17 mouse cellular contexts compared by ENCODE assay signal in the genomic region with DNA sequence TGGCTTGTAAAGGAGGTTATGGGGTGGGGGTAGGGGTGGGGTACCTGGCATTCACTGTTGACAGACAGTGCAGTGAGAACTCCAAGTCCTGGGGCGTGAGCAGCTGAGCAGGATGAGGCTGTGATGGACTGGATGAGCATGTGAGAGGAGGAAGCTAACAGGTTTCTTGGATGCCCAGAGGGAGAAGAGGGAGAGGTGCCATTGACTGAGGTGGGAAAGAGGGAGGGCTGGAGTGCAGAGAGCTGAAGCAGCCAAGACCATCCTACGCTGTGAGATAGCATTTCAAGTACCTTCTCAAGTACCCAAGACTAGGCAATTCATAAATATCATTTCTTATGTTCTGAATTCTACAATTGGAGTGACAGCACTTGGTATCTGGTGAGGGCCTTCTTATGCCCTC. TPM values are rescaled to one million over a fixed set of nuclear protein-coding genes. Genes with fewer than 3 reads are reported as not detected.
DNase-seq lines count a peak whose midpoint lies in the region; ATAC-seq and TF ChIP-seq lines count a peak whose summit lies in the region.
"Had no signal": no experiment of that assay in that cellular context is flagged by ENCODE, and none has a peak within 500 bp of the region (broad histone marks: within the 10 kb centered on the region; RNA-seq: fewer than 3 reads in every experiment).

No protein-coding gene starts in this region.

- no peak for TF ChIP-seq EP300 in lung, postnatal 0 days (IDR thresholded peaks at IDR 0.05)

- no peak overlapping the region; the same call in 1 of the 2 replicates for H3K27ac ChIP-seq in left cerebral cortex, adult 2 months
- peak overlapping the region; percentile 87 for H3K27ac ChIP-seq in lung, embryonic 16.5 days (ENCODE audit: low read length)
- no peak overlapping the region for H3K27ac ChIP-seq in lung, postnatal 0 days (ENCODE audit: low read length)
- H3K27ac ChIP-seq: embryonic facial prominence, embryonic 12.5 days; forebrain, embryonic 15.5 days; hindbrain, embryonic 13.5 days had no signal

- DNase-seq in frontal cortex, adult 2 months (ENCODE audit: extremely low spot score in 1 of 2, low spot score in 1 of 2), result peak; percentile 47 to 53
- no peak for DNase-seq in frontal cortex, postnatal 25 days (ENCODE audit: low spot score in 2 of 2)
- peak; percentile 48 to 61 for DNase-seq in left cerebral cortex, adult 9 months (ENCODE audit: low spot score in 2 of 2)
- DNase-seq in left cerebral cortex, adult 2 months (ENCODE audit: extremely low spot score in 1 of 2, low spot score in 2 of 2), result no peak
- DNase-seq in lung, postnatal 0 days (ENCODE audit: low spot score), result no peak
- DNase-seq: adrenal gland, postnatal 14 days; cerebellum, postnatal 25 days; gastrocnemius, postnatal 36 days; heart, adult 11 months; heart, postnatal 10 days had no signal

- no peaks in the 10 kb centered on the region for H3K27me3 ChIP-seq in lung, embryonic 16.5 days (ENCODE audit: control insufficient read depth, insufficient read depth, low read depth, low read length)
- H3K27me3 ChIP-seq in lung, postnatal 0 days (replicated peaks; ENCODE audit: insufficient read depth, low read length), result no peaks in the 10 kb centered on the region
- H3K27me3 ChIP-seq: CH12.LX; embryonic facial prominence, embryonic 12.5 days; forebrain, embryonic 15.5 days; hindbrain, embryonic 13.5 days; Patski had no signal

- no peak for ATAC-seq in lung, embryonic 16.5 days (ENCODE audit: low read depth)
- no peak for ATAC-seq in lung, postnatal 0 days
- ATAC-seq: activated CD4-positive, CD25-positive, alpha-beta regulatory T cell, adult 4 months; forebrain, embryonic 15.5 days; Patski had no signal

- H3K4me1 ChIP-seq in lung, embryonic 16.5 days (replicated peaks; ENCODE audit: control insufficient read depth, insufficient read depth, low read length), result peaks cover 20% of the 10 kb centered on the region
- peaks cover 3% of the 10 kb centered on the region; the same call in 1 of the 2 replicates for H3K4me1 ChIP-seq in lung, postnatal 0 days (ENCODE audit: insufficient read depth, low read depth, low read length)
- H3K4me1 ChIP-seq: embryonic facial prominence, embryonic 12.5 days had no signal

- 65% methylated on average over 2 of the region's 2 CpGs for WGBS in lung, embryonic 16.5 days
- 68% methylated on average over 2 of the region's 2 CpGs for WGBS in lung, postnatal 0 days

- no peak overlapping the region for H3K4me3 ChIP-seq in left cerebral cortex, adult 2 months
- no peak overlapping the region for H3K4me3 ChIP-seq in lung, embryonic 16.5 days (ENCODE audit: low read length)
- no peak overlapping the region for H3K4me3 ChIP-seq in lung, postnatal 0 days (ENCODE audit: low read depth, low read length)
- H3K4me3 ChIP-seq: embryonic facial prominence, embryonic 12.5 days; forebrain, embryonic 15.5 days; hindbrain, embryonic 13.5 days had no signal

- intact Hi-C loops in left cerebral cortex, adult 2 months (cut with DNase I), result loop anchor here (2.0 to 5.0 kb wide), 2 partner anchors 17 to 50 kb away; no protein-coding TSS in a partner anchor

- H3K4me2 ChIP-seq in lung, embryonic 16.5 days (ENCODE audit: low read depth, low read length), result no peak overlapping the region
- H3K4me2 ChIP-seq in lung, postnatal 0 days (replicated peaks; ENCODE audit: low read depth, low read length), result no peak overlapping the region
- H3K4me2 ChIP-seq: embryonic facial prominence, embryonic 12.5 days; forebrain, embryonic 15.5 days; hindbrain, embryonic 13.5 days had no signal

- H3K36me3 ChIP-seq in lung, embryonic 16.5 days (ENCODE audit: control insufficient read depth, insufficient read depth, low read length), result no peaks in the 10 kb centered on the region
- no peaks in the 10 kb centered on the region for H3K36me3 ChIP-seq in lung, postnatal 0 days (ENCODE audit: insufficient read depth, low read length)
- H3K36me3 ChIP-seq: embryonic facial prominence, embryonic 12.5 days; forebrain, embryonic 15.5 days; hindbrain, embryonic 13.5 days had no signal

- no peaks in the 10 kb centered on the region for H3K9me3 ChIP-seq in lung, embryonic 16.5 days (ENCODE audit: control insufficient read depth, low read length)
- H3K9me3 ChIP-seq in lung, postnatal 0 days (ENCODE audit: low read length), result no peaks in the 10 kb centered on the region
- H3K9me3 ChIP-seq: embryonic facial prominence, embryonic 12.5 days; forebrain, embryonic 15.5 days; hindbrain, embryonic 13.5 days had no signal

- no peak for TF ChIP-seq CTCF in left cerebral cortex, adult 2 months (IDR thresholded peaks at IDR 0.05)
- TF ChIP-seq CTCF in lung, postnatal 0 days (IDR thresholded peaks at IDR 0.05), result no peak

- no peak overlapping the region for H3K9ac ChIP-seq in lung, embryonic 16.5 days (ENCODE audit: low read length)
- H3K9ac ChIP-seq in lung, postnatal 0 days (replicated peaks; ENCODE audit: low read depth), result no peak overlapping the region
- H3K9ac ChIP-seq: embryonic facial prominence, embryonic 12.5 days; forebrain, embryonic 15.5 days; hindbrain, embryonic 13.5 days had no signal

RNA-seq across cellular contexts. Expression of a gene that starts 52.3 kb away (rescaled TPM):
- 85.8 and 89.0 TPM in 2 replicates for polyA plus RNA-seq in frontal cortex, adult 2 months (2012; rRNA removed)
- 100 to 1,000 TPM; 214 to 217 TPM for total RNA-seq in left cerebral cortex, adult 2 months (2021)
- polyA plus RNA-seq in lung, embryonic 16.5 days (2015; fragmentation: Nextera tagmentation; extraction: Ambion mirVana), result 13.3 and 13.9 TPM in 2 replicates
- 15.8 and 17.8 TPM in 2 replicates for polyA plus RNA-seq in lung, postnatal 0 days (2015; fragmentation: Nextera tagmentation; extraction: Ambion mirVana)

Comparison
In these comparisons a context has a peak if more than half of its experiments do, and no peak if none do; other contexts are left out.
1. DNase-seq: peak in frontal cortex, adult 2 months (2 of 2) and left cerebral cortex, adult 9 months (2 of 2); none in frontal cortex, postnatal 25 days (0 of 2), left cerebral cortex, adult 2 months (0 of 2) and lung, postnatal 0 days (single experiment).